Mouse (Mus musculus): ENCODE data around the gene Spon1.

DNA sequence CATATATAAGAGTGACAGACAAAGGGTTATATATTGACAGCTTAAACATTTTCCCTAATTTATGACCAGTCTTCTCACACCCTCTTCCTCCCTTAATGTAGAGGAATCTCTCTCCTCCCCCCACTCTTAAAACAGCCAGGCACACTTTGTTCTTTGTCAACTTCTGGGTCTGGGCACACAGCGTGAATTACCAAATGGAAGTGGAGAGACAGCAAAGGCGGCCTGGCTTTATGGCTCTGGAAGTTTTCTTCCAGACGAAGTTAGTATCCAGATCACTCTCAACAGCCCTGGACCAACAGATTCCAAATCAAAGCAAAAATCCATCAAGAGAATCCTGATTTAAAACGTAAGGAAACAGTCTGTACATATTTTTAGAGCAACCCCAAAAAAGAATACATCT, 198.0 kb downstream of the Spon1 start:
- TF ChIP-seq POLR2A (IDR thresholded peaks at IDR 0.05; ENCODE audit: low read depth, low read length) (no peak), CTCF (IDR thresholded peaks at IDR 0.05; ENCODE audit: extremely low read depth, insufficient read depth, insufficient read length, insufficient replicate concordance) (no peak)
